In the genomic region with DNA sequence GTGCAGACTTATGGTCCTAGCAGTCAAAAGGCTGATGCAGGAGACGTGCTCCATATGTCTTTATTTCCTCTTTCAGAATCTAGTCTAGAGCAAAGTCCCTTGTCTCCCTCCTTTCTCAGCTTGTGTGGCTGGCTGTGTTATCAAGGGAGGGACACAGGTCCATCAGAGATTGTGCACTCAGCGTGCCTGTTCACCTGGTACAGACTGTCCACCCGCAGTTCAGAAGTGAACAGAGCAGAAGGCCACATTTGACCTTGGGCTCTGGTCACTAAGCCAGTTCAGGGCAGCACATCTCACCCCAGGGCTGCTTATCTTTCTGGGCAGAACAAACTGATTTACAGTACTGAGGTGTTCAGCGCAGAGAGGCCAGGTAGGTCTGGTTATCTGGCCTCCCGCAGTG, we compare ENCODE assay signal across 12 mouse cellular contexts. TPM values are rescaled to one million over a fixed set of nuclear protein-coding genes. Genes with fewer than 3 reads are reported as not detected.
"Had no signal": no experiment of that assay in that cellular context is flagged by ENCODE, and none has a peak within 500 bp of the region (broad histone marks: within the 10 kb centered on the region; RNA-seq: fewer than 3 reads in every experiment).

No protein-coding gene starts in this region.

- H3K27ac ChIP-seq: liver, embryonic 13.5 days; neural tube, embryonic 12.5 days had no signal

- H3K9me3 ChIP-seq: liver, embryonic 13.5 days; neural tube, embryonic 12.5 days had no signal

- DNase-seq: kidney, adult 18-20 months; kidney, adult 9 months; kidney, postnatal 4 days; liver, embryonic 13.5 days; lung, adult 2 months; lung, postnatal 14 days; midbrain, embryonic 14.5 days; retina, postnatal 1 day; thymus, postnatal 25 days had no signal

- H3K9ac ChIP-seq: liver, embryonic 13.5 days; neural tube, embryonic 12.5 days had no signal

- H3K27me3 ChIP-seq: liver, embryonic 13.5 days; neural tube, embryonic 12.5 days had no signal

- H3K36me3 ChIP-seq: liver, embryonic 13.5 days had no signal

- H3K4me3 ChIP-seq: liver, embryonic 13.5 days; neural tube, embryonic 12.5 days had no signal

- H3K4me2 ChIP-seq: liver, embryonic 13.5 days; midbrain, embryonic 11.5 days; neural tube, embryonic 12.5 days had no signal

- H3K4me1 ChIP-seq: liver, embryonic 13.5 days had no signal

RNA-seq across cellular contexts. Expression of a gene that starts 37.4 kb away (rescaled TPM):
- total RNA-seq: megakaryocyte-erythroid progenitor cell, adult 5-6 weeks had no signal
